Mouse (Mus musculus): ENCODE measurements at regions not wholly inside any gene's neighbourhood (a gene's known extent, or its start where the extent isn't known, plus 50 kb on each side); places are given as distances from the start of the nearest gene placed in this dataset.

- H3K4me3 ChIP-seq (replicated peaks; ENCODE audit: insufficient read depth, low read depth, low read length): no peak overlapping the region
- no peak for DNase-seq
- H3K4me1 ChIP-seq (ENCODE audit: control insufficient read depth, insufficient read depth, low read length): no peaks in the 10 kb centered on the region
- H3K27me3 ChIP-seq (ENCODE audit: control insufficient read depth, insufficient read depth, low read length): no peaks in the 10 kb centered on the region
- TF ChIP-seq POLR2A (IDR thresholded peaks at IDR 0.05; ENCODE audit: borderline replicate concordance, insufficient read depth, low read length): no peak
- no peak for TF ChIP-seq CTCF (IDR thresholded peaks at IDR 0.05; ENCODE audit: borderline replicate concordance, insufficient read depth, low read depth, low read length)
- 47% methylated on average over 7 of the region's 7 CpGs for WGBS
- no peak overlapping the region for H3K27ac ChIP-seq (ENCODE audit: insufficient read depth, low read length)
Observed at GRCm38 (mm10) chr5:101285941-101286340, 378.9 kb downstream of the Nkx6-1 start.

GRCm38 (mm10) chr5:101250474-101250873 lies 405.0 kb downstream of the Gpat3 start:
- Histone ChIP-seq H3K4me1 (ENCODE audit: control insufficient read depth, insufficient read depth, low read length) (no peaks in the 10 kb centered on the region), H3K27ac (ENCODE audit: insufficient read depth, low read length) (no peak overlapping the region), H3K27me3 (ENCODE audit: control insufficient read depth, insufficient read depth, low read length) (no peaks in the 10 kb centered on the region), H3K4me3 (replicated peaks; ENCODE audit: insufficient read depth, low read depth, low read length) (no peak overlapping the region)
- DNase-seq: no peak
- TF ChIP-seq CTCF (IDR thresholded peaks at IDR 0.05; ENCODE audit: borderline replicate concordance, insufficient read depth, low read depth, low read length): no peak
- no peak for TF ChIP-seq POLR2A (IDR thresholded peaks at IDR 0.05; ENCODE audit: borderline replicate concordance, insufficient read depth, low read length)
- WGBS: 92% methylated on average over 3 of the region's 3 CpGs

GRCm38 (mm10) chr5:101242651-101243050 lies 397.1 kb downstream of the Gpat3 start:
- TF ChIP-seq POLR2A (IDR thresholded peaks at IDR 0.05; ENCODE audit: borderline replicate concordance, insufficient read depth, low read length) (no peak), CTCF (IDR thresholded peaks at IDR 0.05; ENCODE audit: borderline replicate concordance, insufficient read depth, low read depth, low read length) (no peak)
- peak in 1 of 2 experiments; percentile 26 for DNase-seq
- H3K4me3 ChIP-seq (replicated peaks; ENCODE audit: insufficient read depth, low read depth, low read length): no peak overlapping the region
- no peaks in the 10 kb centered on the region for H3K4me1 ChIP-seq (ENCODE audit: control insufficient read depth, insufficient read depth, low read length)
- H3K27ac ChIP-seq (ENCODE audit: insufficient read depth, low read length): no peak overlapping the region
- no peaks in the 10 kb centered on the region for H3K27me3 ChIP-seq (ENCODE audit: control insufficient read depth, insufficient read depth, low read length)
- WGBS: 52% methylated on average over 2 of the region's 2 CpGs

- Histone ChIP-seq H3K27me3 (ENCODE audit: control insufficient read depth, insufficient read depth, low read length) (no peaks in the 10 kb centered on the region), H3K4me1 (ENCODE audit: control insufficient read depth, insufficient read depth, low read length) (no peaks in the 10 kb centered on the region), H3K4me3 (replicated peaks; ENCODE audit: insufficient read depth, low read depth, low read length) (no peak overlapping the region), H3K27ac (ENCODE audit: insufficient read depth, low read length) (no peak overlapping the region)
- 74% methylated on average over 16 of the region's 16 CpGs for WGBS
- DNase-seq: no peak
- TF ChIP-seq CTCF (IDR thresholded peaks at IDR 0.05; ENCODE audit: borderline replicate concordance, insufficient read depth, low read depth, low read length) (no peak), POLR2A (IDR thresholded peaks at IDR 0.05; ENCODE audit: borderline replicate concordance, insufficient read depth, low read length) (no peak)
Observed at GRCm38 (mm10) chr5:101239298-101240118, 394.0 kb downstream of the Gpat3 start.

GRCm38 (mm10) chr5:101236163-101236693 lies 390.7 kb downstream of the Gpat3 start:
- no peak for TF ChIP-seq POLR2A (IDR thresholded peaks at IDR 0.05; ENCODE audit: borderline replicate concordance, insufficient read depth, low read length)
- TF ChIP-seq CTCF (IDR thresholded peaks at IDR 0.05; ENCODE audit: borderline replicate concordance, insufficient read depth, low read depth, low read length): no peak
- no peaks in the 10 kb centered on the region for H3K4me1 ChIP-seq (ENCODE audit: control insufficient read depth, insufficient read depth, low read length)
- H3K4me3 ChIP-seq (replicated peaks; ENCODE audit: insufficient read depth, low read depth, low read length): no peak overlapping the region
- H3K27me3 ChIP-seq (ENCODE audit: control insufficient read depth, insufficient read depth, low read length): no peaks in the 10 kb centered on the region
- DNase-seq: no peak
- H3K27ac ChIP-seq (ENCODE audit: insufficient read depth, low read length): no peak overlapping the region
- WGBS: 84% methylated on average over 9 of the region's 9 CpGs

- Histone ChIP-seq H3K27me3 (ENCODE audit: control insufficient read depth, insufficient read depth, low read length) (no peaks in the 10 kb centered on the region), H3K4me1 (ENCODE audit: control insufficient read depth, insufficient read depth, low read length) (no peaks in the 10 kb centered on the region), H3K4me3 (replicated peaks; ENCODE audit: insufficient read depth, low read depth, low read length) (no peak overlapping the region), H3K27ac (ENCODE audit: insufficient read depth, low read length) (no peak overlapping the region)
- TF ChIP-seq POLR2A (IDR thresholded peaks at IDR 0.05; ENCODE audit: borderline replicate concordance, insufficient read depth, low read length): no peak
- TF ChIP-seq CTCF (IDR thresholded peaks at IDR 0.05; ENCODE audit: borderline replicate concordance, insufficient read depth, low read depth, low read length): no peak
- no peak for DNase-seq
- 87% methylated on average over 10 of the region's 10 CpGs for WGBS
Observed at GRCm38 (mm10) chr5:101222390-101222789, 376.9 kb downstream of the Gpat3 start.

- WGBS: 88% methylated on average over 3 of the region's 3 CpGs
- TF ChIP-seq POLR2A (IDR thresholded peaks at IDR 0.05; ENCODE audit: borderline replicate concordance, insufficient read depth, low read length): no peak
Observed at GRCm38 (mm10) chr5:101218082-101218481, 372.6 kb downstream of the Gpat3 start.

More at GRCm38 (mm10) chr5:101218082-101218481, 372.6 kb downstream of the Gpat3 start:
- no peak for DNase-seq
- Histone ChIP-seq H3K27me3 (ENCODE audit: control insufficient read depth, insufficient read depth, low read length) (no peaks in the 10 kb centered on the region), H3K4me3 (replicated peaks; ENCODE audit: insufficient read depth, low read depth, low read length) (no peak overlapping the region), H3K27ac (ENCODE audit: insufficient read depth, low read length) (no peak overlapping the region), H3K4me1 (ENCODE audit: control insufficient read depth, insufficient read depth, low read length) (no peaks in the 10 kb centered on the region)

All from cerebellum, adult 2 months (tissue).